Mouse (Mus musculus) spleen, postnatal 14 days (tissue): ENCODE results near the gene Iah1.

Experiments used
- DNase-seq, 2 experiments: peaks; one replicate each; pipeline ENCODE4 v3.0.0; 2021 to 2022; ENCODE audit warnings: low spot score in 2 of 2

The Iah1 gene

DNA sequence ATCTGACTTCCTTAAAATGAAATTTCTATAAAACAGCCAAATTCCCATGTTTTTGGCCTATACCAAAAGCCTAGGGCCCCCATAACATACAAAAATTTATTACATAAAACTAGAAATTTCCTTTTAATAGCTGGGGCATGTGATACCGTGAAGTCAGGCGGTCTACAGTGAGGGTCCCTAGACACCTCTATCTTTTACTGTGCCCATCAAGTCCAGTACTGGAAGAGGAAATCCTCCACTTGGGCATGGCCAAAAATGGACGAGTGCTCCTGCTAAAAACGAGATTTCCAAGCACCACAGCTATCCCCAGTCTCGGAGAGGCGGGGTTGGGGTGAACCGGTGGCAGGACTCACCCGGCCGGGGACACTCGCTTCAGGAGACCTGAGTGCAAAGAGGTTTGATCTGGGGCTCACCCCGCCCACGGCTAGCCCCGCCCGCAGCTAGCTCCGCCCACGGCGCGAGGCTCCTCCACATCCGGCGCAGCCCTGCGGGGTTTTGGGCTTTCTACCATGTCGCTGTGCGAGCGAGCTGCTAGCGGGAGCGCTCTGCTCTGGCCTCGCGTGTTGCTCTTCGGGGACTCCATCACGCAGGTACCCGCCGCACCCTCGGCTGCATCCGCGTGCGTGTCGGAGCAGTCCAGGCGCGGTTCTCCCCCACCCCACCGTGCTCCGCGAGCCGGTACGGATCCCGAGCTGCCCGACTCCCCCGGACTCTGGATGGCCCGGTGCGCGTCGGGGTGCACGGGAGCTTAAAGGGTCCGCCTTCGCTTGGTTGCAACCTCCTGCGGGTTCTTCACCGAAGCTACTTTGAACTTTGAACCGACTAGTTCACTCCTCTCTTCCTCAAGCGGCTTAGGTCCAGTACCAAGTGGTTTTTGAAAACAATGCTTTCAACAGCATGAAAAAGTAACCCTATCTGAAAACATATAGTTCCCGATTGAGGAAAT lies at the start of gene Iah1:
Gene Iah1 (plus strand): TSS at position 467 of the 946 bp plus-strand sequence.
- DNase-seq: peak; percentile 79 to 83

DNA sequence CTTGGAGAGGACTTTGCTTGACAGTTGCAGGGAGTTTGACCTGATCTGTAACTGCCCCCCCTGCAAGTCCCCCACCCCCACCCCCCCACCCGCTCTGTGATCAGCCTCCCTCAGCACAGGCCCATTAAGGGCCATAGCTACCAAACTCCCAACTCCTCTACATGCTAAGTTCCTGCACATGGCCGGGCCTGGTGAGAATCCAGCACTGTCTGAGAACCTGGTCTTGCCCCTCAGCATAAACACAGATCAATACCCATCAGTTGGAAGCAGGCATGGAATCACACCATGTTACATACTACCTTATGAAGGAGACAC lies 49.4 kb upstream of the Iah1 start:
- DNase-seq: no peak

DNA sequence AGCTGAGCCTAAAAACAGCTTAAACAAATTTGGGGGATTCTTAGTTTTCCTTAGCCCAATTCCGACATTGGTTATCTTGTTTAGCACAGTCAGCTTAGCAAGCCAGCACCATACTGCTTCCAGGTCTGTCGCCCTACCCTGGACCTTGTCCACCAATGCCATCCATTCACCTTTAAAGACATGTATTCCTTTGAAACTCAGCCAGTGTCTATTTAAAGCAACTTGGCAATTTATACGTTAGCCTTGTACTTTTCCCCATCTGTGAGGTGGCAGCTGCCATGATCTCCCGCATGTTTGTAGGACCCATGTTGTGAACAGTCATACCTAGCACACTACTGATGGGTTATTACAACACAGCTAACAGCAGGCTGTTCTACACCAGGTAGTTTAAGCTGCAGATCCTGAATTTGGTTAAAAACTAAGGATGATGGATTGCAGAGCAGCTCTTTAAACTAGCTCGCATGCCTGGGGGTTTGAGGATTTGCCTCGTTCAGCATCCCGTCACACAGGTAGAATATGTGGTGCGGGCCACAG lies 48.0 kb upstream of the Iah1 start:
- no peak for DNase-seq

DNA sequence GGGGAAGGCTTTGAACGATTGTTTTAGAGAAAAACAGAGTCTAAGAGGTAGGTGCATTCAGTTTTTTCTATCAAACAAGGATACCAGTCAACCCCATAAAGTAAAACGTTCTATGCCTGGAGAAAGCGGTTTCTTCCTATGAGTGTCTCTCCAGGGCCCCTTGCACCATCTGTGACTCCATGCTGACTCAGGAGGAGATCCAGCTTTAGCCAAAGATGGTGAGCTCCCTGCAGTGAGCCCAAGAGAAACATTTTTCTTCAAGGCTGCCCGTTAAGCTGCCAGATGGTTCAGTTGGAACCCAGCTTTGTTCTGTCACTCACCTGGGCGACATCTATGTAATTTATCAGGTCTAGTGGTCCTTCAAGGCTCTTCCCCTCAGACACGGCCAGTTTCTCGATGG lies 41.7 kb upstream of the Iah1 start:
- DNase-seq: no peak

DNA sequence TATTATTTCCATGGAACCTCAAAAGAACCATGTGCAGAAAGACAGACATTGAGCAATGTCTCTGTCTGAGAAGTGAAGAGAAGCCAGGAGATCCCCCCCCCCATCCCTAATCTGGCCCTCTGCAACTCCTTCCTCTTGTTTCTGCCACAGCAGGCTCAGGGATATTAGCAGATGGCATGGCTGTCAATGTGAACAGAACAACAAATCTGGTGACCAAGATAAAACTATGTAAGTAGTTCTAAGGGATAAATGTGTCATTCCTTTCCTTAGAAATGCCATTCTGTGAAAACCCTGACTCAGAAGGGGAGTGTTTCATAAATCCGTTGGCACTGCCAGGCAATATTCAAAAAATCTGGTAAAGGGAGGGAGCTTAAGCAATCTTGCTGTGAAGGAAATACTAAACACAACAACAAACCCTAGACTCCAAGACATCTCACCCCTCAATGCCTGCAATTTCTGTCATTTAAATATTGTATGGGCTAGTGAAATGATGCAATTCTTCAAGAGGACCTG lies 38.8 kb upstream of the Iah1 start:
- no peak for DNase-seq

DNA sequence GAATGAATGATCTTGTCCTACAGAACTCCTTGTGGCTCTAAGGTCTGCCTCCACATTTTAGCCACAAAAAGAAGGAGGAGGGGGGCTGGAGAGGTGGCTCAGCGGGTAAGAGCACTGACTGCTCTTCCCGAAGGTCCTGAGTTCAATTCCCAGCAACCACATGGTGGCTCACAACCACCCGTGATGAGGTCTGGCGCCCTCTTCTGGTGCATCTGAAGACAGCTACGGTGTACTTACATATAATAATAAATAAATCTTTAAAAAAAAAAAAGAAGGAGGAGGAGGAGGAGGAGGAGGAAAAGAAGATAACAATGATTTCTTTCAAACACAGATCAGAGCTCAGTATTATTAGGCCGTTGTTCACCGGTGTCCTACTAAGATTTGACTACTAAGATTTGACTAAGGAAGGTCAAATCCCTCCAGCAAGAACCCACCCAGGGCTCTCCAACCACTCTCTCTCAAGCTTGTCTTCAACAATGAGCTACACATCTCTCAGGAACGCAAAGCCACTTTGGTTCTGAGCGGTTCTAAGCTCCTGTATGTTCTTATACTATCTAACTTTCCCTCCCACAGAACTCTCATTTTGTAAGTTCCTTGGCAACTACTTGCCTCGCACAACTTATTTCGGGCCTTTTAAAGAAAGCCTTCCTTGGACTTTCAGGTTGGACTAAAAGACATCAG lies 31.3 kb upstream of the Iah1 start, which contains the start of gene Cpsf3:
Gene Cpsf3 (plus strand): TSS at position 631 of the 681 bp plus-strand sequence.
- no peak for DNase-seq

DNA sequence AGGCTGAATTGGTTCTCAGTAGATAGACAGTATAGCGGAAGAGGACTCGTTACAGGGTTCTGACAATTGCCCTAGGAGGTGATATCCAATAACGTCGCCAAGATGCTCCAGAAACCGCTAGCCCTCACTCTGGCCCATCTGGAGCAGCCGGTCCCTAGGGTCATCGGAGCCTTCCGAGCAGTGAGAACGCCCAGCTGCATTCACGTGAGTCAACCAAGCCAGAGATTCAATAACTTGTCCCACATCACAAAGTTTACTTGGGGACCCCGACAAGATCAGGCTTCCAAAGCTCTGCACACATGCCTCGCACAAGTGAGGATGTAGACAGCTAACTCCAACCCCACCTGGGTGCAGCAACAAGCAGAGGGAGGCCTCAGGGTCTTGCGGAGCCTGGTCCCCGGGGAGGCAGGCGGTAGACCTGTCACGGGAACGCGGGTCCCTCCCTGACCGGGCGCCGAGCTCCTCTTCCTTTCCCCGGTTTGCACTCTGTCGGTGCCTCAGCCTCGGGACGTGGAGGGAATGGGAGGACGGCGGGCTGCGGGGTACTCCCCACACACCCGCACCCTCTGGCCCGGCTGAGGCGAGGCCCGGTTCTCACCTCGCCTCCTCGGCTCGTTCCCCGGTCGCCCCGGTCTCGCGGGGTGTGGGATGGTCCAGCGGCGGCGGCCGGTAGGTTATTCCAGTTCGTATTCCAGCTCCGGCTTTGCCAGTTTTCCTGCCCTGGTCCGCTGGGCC lies 30.5 kb upstream of the Iah1 start:
- no peak for DNase-seq

DNA sequence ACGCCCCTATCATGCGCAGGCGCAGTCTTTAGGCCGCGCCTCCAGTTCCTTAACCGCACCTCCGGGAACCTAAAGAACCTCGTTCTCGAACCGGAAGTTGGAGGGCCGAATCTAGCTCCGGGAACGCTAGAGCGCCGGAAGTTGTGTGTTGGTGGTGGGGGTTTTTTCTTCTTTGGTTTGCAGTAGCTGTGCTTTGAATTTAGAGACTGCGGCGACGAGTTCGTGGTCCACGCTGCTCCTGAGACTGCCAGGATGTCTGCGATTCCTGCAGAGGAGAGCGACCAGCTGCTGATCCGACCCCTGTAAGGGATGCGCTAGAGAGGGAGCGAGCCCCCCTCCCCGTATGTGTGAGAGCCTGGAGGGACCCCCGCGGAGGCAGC lies 30.0 kb upstream of the Iah1 start, which contains the start of gene Itgb1bp1:
Gene Itgb1bp1 (minus strand): TSS at position 42 of the 380 bp plus-strand sequence.
- peak; percentile 96 for DNase-seq

DNA sequence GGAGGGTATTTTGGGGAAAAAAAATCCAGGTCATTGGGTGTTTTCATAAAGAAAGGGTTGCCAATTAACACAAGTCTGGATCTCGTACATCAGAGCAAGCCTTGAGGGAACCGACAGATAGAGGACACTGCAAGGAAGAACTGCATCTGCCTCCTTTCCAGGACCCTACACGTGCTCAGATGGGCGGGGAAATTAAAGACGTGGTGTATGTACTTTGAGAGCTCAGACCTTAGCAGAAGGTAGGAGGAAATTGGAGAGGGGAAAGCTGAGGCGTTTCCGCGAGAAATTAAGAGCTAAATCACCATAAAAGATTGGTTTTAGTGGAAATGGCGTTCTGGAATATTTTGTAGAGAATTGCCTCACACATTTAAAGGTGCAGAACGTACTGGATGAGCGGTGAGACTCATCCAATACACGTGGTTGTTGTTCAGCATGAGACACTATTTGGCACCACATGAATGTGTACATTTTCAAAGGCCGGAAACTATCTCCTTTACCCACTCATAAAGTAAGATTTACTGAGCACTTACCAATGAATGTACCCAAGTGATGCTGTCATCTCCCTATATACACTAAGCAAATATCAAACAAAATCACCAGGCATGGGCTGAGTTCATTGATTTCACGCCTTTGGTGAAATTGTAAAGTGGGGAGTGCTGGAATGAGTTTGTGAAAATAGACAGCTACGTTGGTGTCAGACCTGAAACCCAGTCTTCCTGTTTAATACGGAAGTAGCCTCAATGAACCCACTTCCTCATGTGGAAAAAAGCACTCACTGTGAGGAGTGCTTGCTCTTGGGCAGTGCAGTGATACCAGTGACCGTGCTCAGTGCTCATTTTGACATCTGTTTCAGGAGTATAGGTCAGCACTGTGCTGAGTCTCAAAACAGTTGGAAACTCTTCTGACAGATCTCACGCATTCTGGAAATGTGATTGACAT lies 29.2 kb upstream of the Iah1 start:
- DNase-seq: no peak

DNA sequence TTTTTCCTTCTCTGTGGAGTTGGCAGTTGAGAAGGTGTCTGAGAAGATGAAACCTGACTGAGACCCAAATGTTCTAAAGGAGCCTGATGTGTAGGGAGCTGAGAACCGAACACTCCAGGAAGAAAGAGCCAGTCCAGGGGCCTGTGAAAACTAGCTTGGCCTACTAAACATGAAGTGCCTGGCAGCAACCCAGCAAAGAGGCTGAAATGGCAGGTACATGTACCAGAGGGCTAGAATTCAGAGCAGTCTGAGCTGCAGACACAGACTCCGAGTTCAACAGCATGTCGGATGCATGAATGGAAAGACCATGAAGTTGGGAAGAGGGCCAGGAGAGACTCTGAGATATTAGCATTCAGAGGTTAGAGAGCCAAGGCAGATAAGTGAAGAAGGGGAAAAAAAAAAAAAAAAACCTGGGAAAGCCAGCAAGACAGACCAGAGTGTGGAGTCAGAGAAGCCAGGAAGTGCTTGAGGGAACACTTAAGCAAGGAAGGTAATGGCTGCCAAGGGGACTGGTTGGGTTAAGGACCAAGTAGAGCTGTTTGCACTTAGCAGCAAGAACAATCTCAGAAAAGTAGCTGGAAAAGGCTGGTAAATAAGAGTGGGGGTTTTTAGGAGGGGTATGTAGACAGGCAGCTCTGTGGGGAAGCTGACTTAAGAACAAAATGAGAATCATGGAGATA lies 27.3 kb upstream of the Iah1 start:
- no peak for DNase-seq

DNA sequence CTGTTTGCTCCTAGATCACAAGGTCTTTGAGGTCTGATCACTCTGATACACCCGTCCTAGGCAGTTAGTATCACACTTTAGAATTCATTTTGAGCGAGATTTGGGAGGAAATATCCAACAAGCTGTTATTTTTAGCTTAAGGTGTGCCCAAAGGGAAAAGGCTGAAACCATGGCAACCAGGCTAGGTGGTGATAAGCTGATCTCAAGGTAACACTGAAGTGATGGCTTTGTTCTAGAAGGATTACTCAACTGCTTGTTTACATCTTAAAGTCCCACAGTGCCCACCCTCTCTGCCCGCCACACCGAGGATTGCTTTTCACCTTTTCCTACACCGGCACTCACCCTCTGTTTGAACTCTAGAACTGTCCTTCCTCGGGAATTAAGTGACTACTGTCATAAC lies 26.5 kb upstream of the Iah1 start:
- no peak for DNase-seq

DNA sequence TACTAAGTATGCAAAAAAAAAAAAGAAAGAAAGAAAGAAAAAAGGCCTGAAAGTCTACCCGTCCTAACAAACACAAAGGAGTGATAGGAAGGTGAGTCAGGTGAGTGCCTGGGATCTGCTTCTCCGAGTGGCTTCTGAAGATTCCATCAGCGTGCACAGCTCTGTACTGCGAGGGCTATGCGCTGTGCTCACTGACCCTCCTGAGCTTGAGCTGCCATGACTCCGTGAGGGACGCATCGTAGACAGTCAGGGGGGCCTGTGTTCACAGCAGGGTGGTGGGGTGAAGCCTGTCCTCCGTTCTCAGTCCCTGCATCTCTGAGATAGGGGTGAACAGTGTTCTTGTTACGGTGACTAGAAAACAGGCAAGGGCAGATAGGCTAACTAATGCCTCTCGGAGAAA lies 17.3 kb upstream of the Iah1 start:
- DNase-seq: no peak

DNA sequence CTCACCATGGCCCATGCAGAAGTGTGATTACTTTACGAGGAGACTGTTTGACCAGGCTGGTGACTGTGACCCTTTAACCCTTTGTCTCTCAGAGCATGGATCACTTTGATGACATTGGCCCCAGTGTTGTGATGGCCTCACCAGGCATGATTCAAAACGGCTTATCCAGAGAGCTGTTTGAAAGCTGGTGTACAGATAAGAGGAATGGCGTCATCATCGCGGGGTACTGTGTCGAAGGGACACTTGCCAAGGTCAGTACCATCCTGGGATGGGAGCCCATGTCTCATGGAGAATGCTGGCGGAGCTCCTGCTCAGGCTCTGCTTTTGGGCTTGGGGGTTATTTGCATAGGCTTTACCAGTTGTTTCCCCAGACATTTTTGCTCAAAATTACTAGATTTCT lies 14.9 kb upstream of the Iah1 start:
- no peak for DNase-seq

DNA sequence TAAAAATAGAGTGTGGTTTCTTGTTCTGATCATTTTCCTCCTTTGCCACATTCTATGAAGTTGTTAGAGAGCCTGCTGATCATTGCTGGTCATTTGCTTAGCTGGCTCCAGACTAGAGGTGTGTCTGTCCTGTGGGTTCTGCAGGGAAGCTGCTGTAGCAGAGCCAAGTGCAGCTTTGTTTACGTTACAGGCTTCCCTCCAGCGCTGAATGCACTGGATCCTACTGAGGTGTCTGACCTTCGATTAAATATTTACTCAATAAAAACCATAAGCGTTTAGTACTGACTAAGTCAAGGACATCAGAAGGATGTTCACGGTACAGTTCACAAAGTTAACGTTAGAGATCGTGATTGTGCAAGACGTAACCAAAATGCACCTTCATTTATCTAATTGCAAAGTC lies 14.3 kb upstream of the Iah1 start:
- DNase-seq: no peak

DNA sequence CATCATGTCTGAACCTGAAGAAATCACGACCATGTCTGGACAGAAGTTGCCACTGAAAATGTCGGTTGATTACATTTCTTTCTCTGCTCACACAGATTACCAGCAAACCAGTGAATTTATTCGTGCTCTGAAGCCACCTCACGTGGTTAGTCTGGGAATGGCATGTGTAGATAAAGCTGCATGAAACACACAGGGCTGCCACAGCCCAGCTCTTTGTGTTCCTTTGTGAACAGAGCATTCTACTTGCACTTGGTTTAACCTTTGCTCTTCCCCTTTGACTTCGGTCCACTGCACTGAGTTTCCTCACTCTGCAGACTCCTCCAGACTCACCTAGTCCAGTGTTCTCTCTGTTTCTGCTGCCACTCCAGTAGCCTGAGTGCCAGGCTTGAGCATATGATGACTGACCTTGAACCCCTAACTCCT lies 13.8 kb upstream of the Iah1 start:
- no peak for DNase-seq

DNA sequence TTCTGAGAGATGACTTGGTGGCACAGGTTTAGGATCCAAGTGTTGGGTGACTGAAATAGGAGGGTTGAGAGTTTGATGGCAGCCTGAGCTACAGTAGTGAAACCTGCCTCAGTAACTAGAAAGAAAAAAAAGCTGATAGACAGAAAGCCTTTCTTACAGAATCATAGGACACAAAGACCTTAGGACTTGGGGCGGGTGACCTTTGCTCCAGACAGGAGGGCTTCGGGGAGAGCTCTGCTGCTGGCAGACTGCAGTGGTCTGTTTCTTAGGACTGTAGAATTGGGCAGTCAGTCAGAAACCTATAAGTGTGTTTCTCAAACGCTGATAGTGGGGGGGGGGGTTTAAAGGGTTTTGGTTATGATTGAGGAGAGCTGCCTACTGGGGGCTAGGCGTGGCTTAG lies 10.4 kb upstream of the Iah1 start:
- DNase-seq: no peak

DNA sequence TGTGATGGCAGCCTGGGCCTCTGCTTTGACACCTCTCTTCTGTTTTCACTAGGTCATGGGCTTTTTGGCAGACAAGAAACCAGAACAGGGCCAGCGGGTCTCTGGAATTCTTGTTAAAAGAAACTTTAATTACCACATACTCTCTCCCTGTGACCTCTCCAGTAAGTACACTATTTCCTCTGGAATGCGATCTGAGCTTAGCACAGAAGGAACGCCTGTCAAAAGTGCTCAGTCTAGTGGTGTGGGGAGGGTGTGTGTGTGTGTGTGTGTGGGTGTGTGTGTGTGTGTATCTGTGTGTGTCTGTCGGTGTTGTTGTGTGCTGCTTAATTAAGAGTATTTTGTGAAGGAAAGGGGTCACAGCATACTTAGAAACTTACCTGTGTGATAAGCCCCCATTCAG lies 9.5 kb upstream of the Iah1 start:
- DNase-seq: no peak

DNA sequence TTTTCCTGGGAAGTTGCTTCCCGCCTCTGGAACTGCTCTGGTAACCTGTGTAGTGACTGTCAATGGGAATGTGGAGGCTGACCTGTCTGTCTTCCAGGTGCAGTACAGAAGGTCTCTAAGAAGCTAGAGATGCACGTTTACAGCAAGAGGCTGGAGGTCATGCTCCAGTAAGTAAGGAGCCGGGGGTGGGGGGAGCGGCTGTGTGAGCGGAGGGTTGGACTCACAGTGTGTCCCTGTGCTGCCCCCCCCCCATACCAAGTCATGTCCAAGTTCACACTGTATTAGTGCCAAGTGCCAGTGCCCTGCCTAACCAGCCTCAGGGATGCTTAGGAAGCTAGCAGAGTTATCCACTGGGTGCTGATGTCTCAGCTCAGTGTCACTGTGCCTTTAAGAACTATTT lies 4.0 kb upstream of the Iah1 start:
- DNase-seq: no peak

DNA sequence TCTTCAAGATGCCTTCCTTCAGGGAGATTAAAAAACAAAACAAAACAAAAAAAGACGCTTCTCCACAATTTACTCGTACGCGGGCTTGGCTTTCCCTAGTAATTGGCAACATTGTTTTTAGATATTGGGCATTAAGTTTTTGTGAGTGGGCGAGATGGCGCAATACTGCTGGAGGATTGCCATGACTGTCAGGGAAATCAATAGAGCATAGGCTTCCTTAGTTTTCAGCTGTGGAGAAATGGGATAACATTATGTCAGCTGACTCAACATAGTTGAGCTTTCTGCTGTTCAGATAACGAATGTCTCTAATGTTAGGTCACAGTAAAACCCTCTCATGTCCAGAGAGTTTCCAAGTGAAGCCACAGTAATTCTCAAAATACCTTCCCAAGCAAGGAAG lies 678 bp downstream of the Iah1 start:
- no peak for DNase-seq
